Mouse (Mus musculus) MEL-GATA-1-ER (cell line): ENCODE data around the gene Lpcat1.

Experiments
- DNase-seq: peaks from one replicate; pipeline ENCODE4 v3.0.0-alpha.2; 2012; ENCODE audit warnings: low read depth; ENCODE audit errors: extremely low read depth

The Lpcat1 gene

DNA sequence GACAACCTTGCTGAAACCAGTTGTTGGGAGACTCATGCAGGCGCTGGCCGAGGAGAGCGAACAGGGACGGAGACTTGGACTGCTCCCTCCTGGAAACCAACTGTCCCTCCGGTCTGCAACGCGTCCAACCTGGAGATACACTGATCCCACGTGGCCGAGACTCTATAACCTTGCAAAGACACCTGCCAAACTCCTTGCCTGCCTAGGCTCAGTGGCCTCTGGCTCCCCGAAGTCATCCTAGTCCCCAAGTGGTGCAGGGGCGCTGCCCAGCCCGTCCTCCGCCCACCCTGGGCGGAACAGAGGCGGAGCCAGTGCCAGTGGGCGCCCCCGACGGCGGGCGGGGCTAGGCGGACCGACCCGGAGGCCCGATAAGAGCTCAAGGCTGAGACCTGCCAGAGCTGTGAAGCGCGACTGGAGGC, 69.4 kb downstream of the Lpcat1 start, which contains the start of gene Slc6a3:
Gene Slc6a3, plus strand, starts transcription at position 345 of the 419 bp plus-strand sequence.
- peak; percentile 53 for DNase-seq

GRCm38 (mm10) chr13:73536824-73537223, 69.8 kb downstream of the Lpcat1 start:
- no peak for DNase-seq

DNA sequence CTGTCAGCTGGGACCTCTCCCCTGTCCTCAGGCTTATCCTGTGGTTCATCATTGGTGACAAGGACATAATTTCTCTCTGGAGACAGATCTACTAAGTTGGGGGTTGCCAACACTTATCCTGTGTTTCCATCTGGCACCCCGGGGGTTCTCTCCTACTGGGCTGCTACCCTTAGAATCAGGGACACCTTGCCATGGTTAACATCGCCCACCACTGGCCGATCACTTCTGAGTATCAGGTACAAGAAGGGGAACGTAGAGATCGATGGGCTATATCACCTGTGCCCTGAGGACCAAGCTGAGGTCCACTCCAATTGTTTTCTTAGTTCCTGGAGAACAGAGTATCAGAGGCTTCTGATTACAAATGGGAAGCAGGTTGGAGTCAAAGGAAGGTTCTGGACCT, 97.2 kb downstream of the Lpcat1 start:
- no peak for DNase-seq
